Mouse (Mus musculus): ENCODE measurements around the gene Ppp1r14a.

The Ppp1r14a gene

DNA sequence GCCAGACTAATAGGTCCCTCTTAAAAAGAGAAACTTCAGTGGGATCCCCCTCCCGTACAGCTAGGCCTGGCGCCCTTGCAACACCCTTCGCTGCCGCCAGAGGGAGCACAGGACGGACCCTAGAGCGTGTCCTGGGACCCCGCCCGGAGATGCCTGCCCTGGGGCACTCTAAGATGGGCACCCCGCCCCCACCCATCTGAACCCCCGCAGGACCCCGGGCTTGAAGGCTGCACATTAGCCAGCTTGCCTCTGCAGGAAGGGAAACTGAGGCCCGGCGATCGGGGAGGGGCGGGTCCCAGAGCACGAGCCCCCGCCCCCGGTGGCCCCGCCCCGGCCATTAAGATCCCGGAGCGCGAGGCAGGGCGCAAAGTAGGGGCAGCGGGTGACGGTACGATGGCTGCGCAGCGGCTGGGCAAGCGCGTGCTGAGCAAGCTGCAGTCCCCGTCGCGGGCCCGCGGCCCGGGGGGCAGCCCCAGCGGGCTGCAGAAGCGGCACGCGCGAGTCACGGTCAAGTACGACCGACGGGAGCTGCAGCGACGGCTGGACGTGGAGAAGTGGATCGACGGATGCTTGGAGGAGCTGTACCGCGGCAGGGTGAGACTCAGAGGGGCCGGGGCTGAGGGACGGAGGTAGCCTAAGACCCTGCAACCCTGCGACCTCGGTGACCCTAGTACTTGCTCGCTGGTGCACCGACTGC, at the start of gene Ppp1r14a:
Ppp1r14a (plus strand) TSS at position 367 of the 697 bp plus-strand sequence.
- DNase-seq (ENCODE audit: low read depth, low spot score): no peak

DNA sequence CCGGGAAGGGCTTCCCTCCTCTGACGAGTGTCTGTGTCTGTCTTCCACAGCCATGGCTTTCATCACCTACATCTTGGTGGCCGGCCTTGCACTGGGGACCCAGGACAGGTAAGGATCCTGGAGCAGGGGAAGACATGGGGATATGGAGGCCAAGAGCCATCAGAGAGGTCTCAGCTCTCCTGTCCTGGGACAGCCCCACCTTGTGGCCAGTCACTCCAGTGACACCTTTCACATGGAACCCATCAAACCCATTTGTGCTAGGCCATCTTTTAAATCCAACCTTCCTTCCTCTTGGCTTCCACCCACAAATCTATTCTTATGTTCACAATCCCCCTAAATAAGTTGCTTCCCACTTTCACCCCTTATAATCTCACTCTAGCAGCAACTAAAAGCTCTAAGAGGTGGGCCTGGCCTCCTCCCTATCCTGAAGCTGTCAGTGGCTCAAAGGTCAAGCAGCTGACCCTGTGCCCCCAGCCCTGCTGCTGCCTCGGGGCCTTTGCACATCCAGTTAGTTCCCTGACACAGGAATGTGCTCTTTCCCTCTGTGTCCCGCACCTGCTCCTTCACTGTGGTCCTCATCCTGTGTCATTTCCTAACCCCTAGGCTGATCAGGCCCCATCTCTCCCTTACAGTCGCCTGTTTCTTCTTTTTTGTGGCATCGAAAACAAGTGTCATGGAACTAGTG, 44.2 kb upstream of the Ppp1r14a start:
- DNase-seq (ENCODE audit: low read depth, low spot score): no peak

DNA sequence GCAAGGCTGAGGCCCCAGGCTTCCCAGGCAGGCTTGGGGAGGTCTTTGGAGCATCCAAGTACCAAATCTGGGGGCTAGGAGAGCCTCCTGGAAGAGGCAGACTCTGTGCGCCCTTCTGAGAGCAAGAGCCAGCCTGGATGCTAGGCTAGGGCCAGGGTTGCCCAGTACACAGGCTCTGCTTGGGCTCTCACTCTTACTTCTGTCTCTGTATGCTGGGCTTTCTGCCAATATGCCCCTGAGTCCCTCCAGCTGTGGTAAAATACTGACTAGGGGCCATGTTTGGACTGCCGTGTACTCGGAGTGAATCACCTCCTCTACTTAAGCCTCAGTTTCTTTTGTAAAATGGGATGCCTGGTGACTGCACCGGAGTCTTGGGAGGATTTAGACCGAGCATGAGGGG, 43.1 kb upstream of the Ppp1r14a start:
- DNase-seq (ENCODE audit: low read depth, low spot score): no peak

DNA sequence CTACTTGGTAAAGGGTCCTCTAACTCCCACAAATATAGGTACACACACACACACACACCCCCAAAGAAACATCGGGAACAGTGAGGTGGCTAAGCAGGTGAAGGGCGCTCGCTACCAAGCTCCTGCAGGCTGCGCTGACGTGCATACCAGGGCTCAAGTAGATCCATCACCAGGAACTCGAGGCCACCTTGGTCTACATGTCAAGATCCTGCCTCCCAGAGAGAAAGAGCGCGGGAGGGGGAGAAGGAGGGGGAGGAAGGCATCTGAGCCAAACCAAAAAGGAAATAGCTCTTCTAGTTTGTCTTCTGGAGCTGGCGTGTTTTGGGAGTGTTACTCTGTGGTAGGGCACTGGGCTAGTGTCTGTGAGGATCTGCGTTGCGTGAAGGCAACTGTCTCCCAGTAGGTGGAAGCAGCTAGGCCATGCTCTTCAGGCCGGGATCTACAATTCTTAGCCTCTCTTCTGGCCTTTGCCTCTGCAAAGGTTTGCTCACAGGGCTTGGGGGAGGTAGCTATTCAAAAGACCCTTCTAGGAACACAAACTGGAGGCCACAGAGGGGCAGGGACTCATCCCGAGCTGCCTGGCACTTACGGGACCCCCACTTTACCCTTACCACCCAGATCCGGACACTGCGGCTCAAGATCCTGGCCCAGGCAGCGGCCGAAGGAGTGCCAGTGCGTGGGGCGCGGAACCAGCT, 42.3 kb upstream of the Ppp1r14a start:
- DNase-seq (ENCODE audit: low read depth, low spot score): no peak

DNA sequence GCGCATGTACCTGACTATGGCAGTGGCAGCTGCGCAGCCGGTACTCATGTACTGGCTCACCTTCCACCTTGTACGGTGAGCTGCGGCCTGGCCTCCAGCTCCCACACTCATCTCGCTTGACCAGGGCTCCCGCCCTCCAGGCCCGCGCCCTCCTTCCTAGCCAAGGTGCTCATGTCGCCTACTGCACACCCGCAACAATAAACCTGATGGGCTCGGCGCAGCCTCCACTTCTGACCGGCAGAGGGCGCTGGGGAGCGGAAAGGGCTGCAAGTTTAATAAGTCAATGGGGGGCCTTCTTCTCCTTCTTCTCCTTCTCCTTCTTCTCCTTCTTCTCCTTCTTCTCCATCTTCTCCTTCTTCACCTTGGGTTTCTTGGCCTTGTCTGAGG, 41.8 kb upstream of the Ppp1r14a start:
- peak; percentile 56 for DNase-seq (ENCODE audit: low read depth, low spot score)

DNA sequence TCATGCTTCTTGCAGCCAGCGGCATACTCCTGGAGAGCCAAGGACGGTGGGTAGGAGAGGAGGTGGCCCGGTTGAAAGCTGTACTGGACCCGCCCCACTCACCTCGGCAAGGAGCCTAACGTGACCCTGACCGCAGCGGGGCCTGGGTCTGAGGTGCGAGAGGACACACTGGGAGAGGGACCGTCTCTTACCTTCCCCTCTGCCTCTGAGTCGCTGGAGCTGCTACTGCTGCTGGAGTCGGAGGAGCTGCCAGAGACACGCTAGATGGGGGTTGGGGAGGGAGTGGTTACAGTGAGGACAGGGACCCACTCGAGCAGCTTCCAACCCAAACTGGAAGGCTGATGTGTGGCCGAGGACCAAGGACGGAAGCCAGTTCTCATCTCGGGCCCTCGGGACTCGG, 41.4 kb upstream of the Ppp1r14a start:
- DNase-seq (ENCODE audit: low read depth, low spot score): no peak

DNA sequence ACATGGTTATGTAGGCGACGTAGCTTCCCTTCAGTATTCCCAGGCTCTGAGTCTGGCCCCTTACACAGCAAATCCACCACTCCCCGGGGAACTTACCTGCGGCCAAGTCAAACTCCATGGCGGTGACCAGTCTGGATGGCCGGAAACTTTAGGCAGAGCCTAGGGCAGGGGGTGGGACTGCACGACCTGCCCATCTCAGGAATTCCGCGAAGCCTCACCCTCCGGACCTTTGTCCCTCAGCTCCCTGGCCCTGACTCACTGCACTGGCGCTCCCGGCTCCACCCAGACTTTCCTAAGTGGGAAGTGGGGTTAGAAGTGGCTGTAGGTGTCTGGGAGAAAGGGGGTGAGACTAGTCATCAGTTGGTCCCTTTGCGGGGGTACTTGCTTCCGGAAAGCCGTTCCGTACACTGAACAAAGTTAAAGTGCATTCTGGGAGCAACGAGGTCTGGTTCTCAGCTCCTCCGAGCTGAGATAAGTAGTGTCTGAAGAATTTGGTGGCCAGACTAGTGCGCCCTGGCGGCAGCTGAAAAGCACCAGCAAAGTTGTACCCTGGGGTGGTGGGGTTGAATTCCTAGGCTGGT, 40.8 kb upstream of the Ppp1r14a start, which contains the start of gene 2200002D01Rik:
2200002D01Rik (minus strand) TSS at position 206 of the 581 bp plus-strand sequence.
- DNase-seq (ENCODE audit: low read depth, low spot score): no peak

DNA sequence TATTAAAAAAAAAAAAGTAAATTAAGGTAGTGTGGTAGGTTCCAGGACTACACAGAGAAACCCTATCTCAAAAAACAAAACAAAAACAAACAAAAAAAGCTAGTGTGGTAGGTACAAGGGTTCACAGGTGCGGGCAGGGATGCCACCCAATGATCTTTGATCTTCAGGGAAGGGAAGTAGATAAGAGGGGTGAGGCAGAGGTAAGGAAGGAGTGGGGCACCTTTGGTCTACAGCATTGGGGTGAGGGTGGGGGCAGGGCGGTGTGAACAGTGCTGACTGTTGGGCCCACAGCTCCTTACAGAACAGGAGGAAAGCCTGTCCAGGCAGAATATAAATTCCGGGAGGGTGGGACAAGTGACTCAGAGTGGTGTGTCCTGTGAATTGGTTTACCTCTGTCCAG, 37.9 kb upstream of the Ppp1r14a start:
- DNase-seq (ENCODE audit: low read depth, low spot score): no peak

DNA sequence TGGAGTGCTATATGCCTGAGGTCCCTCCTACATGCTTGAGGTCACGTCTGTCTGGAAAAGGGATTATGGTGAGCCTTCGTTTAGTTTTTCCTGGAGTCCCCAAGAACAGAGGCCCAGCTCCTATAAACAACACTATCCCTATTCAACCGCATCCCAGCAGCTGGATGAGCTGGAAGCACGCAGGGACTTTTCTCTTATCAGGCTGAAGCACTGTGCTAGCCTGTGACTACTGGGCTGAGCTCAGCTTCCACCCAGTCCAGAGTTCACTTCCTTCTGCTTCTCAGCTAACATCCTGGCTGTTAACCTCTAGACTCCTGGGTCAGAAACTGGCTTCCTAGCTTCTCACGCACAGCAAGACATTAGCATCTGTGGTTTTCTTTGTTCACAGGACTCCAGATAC, 35.3 kb upstream of the Ppp1r14a start:
- DNase-seq (ENCODE audit: low read depth, low spot score): no peak

DNA sequence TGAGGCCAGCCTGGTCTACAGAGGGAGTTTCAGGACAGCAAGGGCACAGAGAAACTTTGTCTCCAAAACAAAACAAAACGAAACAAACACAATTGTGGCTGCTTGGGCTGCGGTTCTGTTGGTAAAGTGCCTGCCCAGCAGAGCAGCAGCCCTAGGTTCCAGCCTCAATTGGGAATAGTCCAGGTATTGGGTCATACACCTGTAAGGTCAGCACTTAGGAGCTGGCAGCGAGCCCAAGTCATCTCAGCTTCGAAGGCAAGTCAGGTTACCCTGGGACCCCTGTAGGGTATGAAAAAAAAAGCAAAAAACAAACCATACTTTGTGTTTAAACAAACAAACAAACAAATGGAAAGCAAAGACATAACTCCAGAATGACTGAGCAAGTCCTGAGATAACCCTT, 33.2 kb upstream of the Ppp1r14a start:
- no peak for DNase-seq (ENCODE audit: low read depth, low spot score)

DNA sequence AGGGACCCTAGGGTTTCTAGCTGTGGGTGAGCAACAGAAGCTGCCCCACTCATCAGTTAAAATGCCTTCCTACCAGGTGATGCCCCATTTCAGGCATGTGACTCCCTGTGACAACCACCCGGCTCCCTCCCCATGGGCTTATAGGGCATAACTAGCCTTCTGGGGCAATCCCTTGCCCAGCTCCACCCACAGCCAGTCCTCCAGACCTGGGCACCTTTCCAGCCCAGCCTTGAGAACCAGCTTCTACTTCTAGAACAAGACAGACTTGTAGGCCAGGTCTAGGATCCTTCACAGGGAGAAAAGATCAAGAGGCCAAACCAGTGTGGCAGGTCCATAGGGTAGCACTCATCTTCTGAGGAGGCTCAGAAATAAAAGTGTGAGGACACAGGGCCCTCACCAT, 31.7 kb upstream of the Ppp1r14a start:
- no peak for DNase-seq (ENCODE audit: low read depth, low spot score)

DNA sequence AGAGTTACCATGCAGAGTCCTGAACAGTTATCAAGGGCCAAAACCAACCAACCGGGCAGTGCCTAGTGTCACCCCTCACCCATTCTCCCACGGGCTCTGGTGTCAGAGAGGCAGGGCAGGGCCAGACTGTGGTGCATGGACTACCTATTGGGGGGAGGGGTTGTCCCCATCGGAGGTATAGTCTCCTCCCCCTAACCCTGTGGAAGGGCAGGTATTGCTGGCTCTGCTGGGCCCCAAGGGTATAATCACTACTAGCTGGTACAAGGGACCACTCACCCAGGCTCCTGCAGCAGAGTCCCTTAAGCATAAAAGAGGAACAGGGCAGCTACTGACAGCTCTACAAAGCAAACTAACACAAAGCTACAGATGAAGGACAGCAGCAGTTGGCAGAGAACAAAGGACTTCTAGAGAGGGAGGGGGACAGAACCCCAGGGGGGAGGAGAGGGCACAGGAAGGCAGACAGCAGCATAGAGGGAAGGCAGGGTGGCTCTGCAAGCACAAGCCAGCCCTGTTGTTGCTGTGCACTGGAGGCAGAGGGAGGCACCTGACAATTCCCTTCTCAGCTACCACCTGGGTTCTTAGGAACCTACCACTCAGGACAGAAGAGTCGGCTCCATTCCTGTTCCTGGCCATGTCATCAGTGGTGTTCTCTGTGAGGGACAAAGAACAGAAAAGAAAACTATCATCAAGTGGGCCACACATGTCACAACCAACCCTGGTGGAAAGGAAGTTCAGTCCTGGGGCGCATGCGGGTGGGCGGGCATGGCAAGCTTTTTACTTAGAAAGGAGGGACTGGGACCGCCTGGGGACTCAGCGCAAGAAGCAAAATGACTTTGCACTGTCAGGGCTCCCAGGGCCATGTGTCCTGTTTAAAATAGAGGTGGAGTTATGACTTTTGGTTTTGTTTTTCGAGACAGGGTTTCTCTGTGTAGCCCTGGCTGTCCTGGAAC, 29.1 kb upstream of the Ppp1r14a start:
- DNase-seq (ENCODE audit: low read depth, low spot score): no peak

DNA sequence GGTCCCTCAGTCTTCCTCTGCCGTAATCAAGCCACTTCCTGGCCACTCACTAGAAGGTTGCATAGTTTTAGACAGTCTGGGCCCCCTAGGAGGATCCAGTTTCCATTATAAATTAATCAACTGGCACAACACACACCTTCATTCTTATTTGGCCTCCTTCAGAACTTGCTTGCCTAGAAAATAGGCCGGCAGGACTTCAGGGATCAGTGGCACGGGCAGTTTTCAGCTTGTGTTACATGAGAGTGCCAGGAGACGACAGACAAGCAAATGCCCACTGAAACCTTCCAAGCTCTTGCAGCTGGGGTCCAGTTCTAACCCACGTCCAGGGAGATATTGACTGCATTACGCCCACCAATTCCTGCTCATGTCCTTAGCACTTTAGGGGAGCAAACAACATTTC, 27.0 kb upstream of the Ppp1r14a start:
- no peak for DNase-seq (ENCODE audit: low read depth, low spot score)

DNA sequence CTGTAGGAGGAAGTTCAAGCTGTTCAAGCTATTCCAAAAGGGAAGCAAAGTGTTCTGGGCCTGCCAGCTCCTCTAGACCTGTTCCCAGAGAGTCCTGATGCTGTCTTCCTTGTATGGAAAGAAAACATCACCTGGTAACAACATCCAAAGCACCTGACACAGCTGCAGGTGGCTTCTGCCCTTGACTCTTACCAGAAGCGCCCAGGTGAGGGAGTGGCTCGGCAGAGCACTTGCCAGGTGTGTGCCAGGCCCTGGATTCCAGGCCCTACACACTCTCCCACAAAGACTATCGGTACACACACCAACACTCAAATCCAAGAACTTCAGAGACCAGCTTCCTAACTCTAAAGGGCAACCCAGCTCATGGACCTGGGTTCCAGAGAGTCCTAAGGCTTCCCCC, 25.3 kb upstream of the Ppp1r14a start:
- no peak for DNase-seq (ENCODE audit: low read depth, low spot score)

DNA sequence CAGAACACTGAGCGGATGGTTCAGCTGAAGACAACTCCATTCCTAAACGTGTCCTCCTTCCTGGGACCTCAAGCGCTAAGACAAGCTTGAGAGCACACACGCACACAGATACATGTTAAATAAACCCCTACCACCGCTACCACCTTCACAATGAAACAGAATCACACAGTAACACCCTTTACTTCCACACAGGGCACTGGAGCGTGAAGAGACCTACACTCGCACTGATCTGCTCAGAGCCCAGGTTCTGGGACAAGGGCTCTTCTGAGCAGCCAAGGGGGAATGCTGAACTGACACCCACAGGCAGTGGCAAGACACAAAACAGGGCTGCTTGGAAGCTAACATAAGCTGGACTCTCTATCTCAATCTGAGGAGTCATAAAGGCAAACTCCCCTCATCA, 23.5 kb upstream of the Ppp1r14a start:
- DNase-seq (ENCODE audit: low read depth, low spot score): no peak

DNA sequence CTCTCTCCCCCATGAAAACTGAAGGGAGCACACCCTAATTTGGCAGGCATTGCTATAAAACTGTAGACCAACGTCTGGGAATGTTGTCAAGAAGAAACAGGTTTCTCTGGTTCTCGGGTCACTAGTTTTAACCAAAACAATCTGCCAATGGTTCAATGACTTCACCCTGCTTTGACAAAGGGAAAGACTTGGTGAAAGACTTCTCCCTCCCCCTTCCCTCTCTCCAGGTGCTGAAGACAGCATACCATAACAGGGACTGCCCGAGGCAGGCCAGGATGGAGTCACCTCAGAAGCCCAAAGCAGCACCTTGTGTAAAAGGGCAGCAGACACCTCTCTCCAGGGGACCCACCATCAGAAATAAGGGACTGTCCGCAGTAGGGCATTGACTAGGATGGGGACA, 22.2 kb upstream of the Ppp1r14a start:
- DNase-seq (ENCODE audit: low read depth, low spot score): no peak

DNA sequence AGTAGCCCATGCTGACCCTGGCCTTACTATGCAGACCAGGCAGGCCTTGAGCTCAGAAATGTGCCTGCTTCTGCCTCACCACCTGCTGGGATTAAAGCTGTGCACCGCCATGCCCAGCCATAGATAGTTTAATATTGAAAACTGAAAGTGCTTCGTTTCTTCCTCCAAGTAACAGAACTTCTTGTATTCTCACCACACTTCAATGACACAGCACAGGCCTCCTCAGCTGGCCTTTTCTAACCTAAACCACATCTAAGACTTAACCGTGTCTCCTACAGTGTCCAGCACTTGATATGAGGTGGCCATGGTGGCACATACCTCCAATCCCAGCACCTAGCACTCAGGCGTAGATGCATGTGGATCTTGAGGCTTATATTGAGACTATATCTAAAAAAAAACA, 18.7 kb upstream of the Ppp1r14a start:
- DNase-seq (ENCODE audit: low read depth, low spot score): no peak

DNA sequence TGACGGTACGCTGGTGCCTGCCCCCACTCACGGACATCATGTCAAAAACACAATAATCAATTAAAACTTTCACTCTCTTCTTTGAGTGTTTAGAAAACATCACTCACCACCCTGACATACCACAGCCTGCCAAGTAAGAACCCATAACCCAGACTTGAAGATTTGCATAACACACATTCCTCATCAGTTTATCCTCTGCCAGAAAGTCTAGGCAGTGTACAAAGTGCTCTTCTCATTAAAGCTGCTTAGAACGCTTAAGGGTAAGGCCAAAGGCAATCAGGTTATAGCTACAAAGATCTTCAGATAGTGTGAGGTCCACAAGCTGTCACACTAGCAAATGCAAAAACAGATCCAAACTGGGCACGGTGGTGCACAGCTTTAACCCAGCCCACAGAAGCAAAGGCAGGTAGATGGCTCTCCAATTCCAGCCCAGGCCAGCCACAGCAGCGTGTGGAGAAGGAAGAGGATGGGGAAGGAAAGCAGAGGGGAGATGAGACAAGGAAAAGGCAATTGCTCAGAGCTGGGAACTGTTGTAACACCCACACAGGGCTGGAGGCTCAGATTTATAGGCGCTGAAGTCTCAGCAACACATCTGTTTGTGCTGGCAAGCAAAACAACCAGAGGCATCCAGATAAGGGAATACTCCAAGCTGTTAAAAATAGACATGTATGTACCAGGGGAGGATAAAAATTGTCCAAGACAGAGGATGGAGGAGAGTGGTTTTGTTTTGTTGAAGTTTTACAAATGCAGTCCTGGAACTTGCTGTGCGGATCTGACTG, 17.2 kb upstream of the Ppp1r14a start:
- DNase-seq (ENCODE audit: low read depth, low spot score): no peak

DNA sequence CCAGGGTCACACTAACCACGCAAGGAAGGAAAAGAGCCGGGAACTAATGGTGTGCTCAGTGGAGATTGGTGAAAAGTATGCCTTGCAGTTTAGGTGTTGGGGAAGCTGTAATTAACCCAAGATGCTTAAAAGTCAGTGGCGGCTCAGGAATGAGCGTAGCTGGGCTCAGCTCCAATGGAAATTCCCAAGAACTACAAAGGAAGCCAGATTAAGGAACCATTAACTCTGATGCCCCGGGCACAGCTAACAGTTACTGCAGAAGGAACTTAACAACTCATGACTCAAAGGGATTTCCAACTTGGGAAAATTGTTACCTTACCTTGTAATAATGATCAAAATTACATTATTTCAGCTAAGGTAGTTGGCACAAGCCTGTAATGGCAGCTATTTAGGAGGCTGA, 12.4 kb upstream of the Ppp1r14a start:
- DNase-seq (ENCODE audit: low read depth, low spot score): no peak

DNA sequence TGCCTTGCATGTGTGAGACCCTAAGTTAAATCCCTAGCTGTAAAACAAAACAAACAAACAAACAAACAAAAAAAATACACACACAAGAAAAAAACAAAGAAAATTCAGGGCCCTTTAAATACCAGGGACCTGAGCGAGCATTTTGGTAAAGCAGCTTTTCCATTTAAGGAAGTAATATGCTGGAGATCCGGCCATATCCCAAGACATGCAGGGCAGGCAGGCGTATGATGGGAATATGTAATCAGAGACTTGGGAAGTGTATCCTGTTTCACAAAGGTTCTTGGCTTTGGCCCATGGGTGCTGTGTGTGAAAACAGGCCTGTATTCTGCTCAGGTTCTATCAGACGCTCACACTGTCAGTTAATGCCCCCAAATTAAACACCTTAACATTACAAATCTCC, 11.6 kb upstream of the Ppp1r14a start:
- no peak for DNase-seq (ENCODE audit: low read depth, low spot score)

DNA sequence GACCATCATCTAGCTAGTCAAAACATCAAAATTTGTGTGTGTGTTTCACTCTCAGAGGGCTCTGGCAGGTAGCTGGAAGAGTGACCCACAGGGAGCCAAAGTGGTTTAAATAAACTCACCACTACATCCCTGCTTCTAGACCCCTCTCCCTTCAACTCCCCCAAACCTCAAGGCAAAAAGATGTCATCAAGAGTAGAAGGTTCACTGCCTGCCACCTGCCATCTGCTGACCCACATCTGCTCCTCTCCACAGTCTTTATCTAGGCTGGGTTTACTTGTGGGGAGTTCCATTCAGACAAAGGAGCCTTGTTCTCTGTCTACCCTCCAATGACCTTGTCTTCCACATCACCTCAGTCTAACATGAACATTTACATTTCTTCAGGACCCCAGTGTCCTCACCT, 9.8 kb upstream of the Ppp1r14a start:
- DNase-seq (ENCODE audit: low read depth, low spot score): no peak

All from embryo, embryonic 11.5 days (tissue).